Mouse (Mus musculus) forebrain, embryonic 11.5 days (tissue): ENCODE results near the gene Pard6b. TPM values are rescaled to one million over a fixed set of nuclear protein-coding genes. Genes with fewer than 3 reads are reported as not detected.

Experiments
- ATAC-seq: fragments of 200-750 bp; cut with Nextera tagmentation; replicated peaks from 2 replicates; pipeline ENCODE4 v1.8.0; 2017; ENCODE audit warnings: moderate TSS enrichment; ENCODE audit not compliant: low FRiP score
- DNase-seq: peaks from one replicate; pipeline ENCODE4 v3.0.0-alpha.2; 2017; ENCODE audit warnings: low spot score
- H3K27ac ChIP-seq: fragments of 300-500 bp; sonication (generic); 2 replicates; pipeline ENCODE4 v1.5.1; 2014; ENCODE audit warnings: low read depth, low read length
- H3K27me3 ChIP-seq: fragments of 300-500 bp; sonication (generic); 2 replicates; pipeline ENCODE4 v1.6.1; 2014; ENCODE audit warnings: mild to moderate bottlenecking, low read length, mixed read lengths; ENCODE audit not compliant: control insufficient read depth, insufficient read depth
- H3K36me3 ChIP-seq: fragments of 300-500 bp; sonication (generic); 2 replicates; pipeline ENCODE4 v1.6.1; 2014; ENCODE audit warnings: mild to moderate bottlenecking, low read length, moderate library complexity, mixed read lengths; ENCODE audit not compliant: control insufficient read depth, insufficient read depth
- H3K4me1 ChIP-seq: fragments of 300-500 bp; sonication (generic); replicated peaks from 2 replicates; pipeline ENCODE4 v1.6.1; 2014; ENCODE audit warnings: low read length, mixed read lengths; ENCODE audit not compliant: control insufficient read depth, insufficient read depth
- H3K4me2 ChIP-seq: fragments of 300-500 bp; sonication (generic); 2 replicates; pipeline ENCODE4 v1.6.1; 2014; ENCODE audit warnings: low read depth, mild to moderate bottlenecking, low read length, moderate library complexity, mixed read lengths; ENCODE audit not compliant: severe bottlenecking
- H3K4me3 ChIP-seq: fragments of 300-500 bp; sonication (generic); 2 replicates; pipeline ENCODE4 v1.5.1; 2014; ENCODE audit warnings: low read depth, low read length
- H3K9ac ChIP-seq: fragments of 300-500 bp; sonication (generic); 2 replicates; pipeline ENCODE4 v1.6.1; 2014; ENCODE audit warnings: low read length
- H3K9me3 ChIP-seq: fragments of 300-500 bp; sonication (generic); 2 replicates; pipeline ENCODE4 v1.6.1; 2016; ENCODE audit warnings: low read length, mixed read lengths; ENCODE audit not compliant: control insufficient read depth
- WGBS: fragments of 180-500 bp; shearing (Covaris S2); extraction: QIAGEN DNeasy Blood & Tissue Kit; methylation state at CpG from one replicate; pipeline ENCODE4 v1.1.7; 2014; 5-methylcytosine and 5-hydroxymethylcytosine counted together
- polyA plus RNA-seq: library from polyadenylated mRNA; unstranded; fragments of >200 nt; fragmentation: Nextera tagmentation; extraction: Ambion mirVana; gene quantifications from 2 replicates; pipeline ENCODE4 v1.2.1, GENCODE M21; 2014

Pard6b gene
- polyA plus RNA-seq, 1 experiment from 2014 or later: 12.4 TPM

GRCm38 (mm10) chr2:168083593-168083992 lies 2.8 kb downstream of the Pard6b start:
- H3K4me3 ChIP-seq: no peak overlapping the region
- WGBS: 77% methylated on average over 2 of the region's 2 CpGs

GRCm38 (mm10) chr2:168084228-168084627 lies 3.4 kb downstream of the Pard6b start:
- no peak overlapping the region for H3K27ac ChIP-seq
- H3K36me3 ChIP-seq: no peaks in the 10 kb centered on the region
- H3K9me3 ChIP-seq: no peaks in the 10 kb centered on the region
- H3K9ac ChIP-seq: no peak overlapping the region
- 95% methylated on average over 7 of the region's 7 CpGs for WGBS
- H3K27me3 ChIP-seq: peaks cover 2% of the 10 kb centered on the region; the same call in 1 of the 2 replicates
- H3K4me3 ChIP-seq: no peak overlapping the region
- H3K4me2 ChIP-seq: no peak overlapping the region
- no peak for DNase-seq
- H3K4me1 ChIP-seq: peaks cover 4% of the 10 kb centered on the region; the same call in 1 of the 2 replicates
- ATAC-seq: no peak

More at GRCm38 (mm10) chr2:168083593-168083992, 2.8 kb downstream of the Pard6b start:
- ATAC-seq (no peak), DNase-seq (no peak)
- Histone ChIP-seq H3K36me3 (no peaks in the 10 kb centered on the region), H3K4me1 (peaks cover 4% of the 10 kb centered on the region; the same call in 1 of the 2 replicates), H3K27me3 (peaks cover 2% of the 10 kb centered on the region; the same call in 1 of the 2 replicates), H3K9ac (no peak overlapping the region), H3K4me2 (no peak overlapping the region), H3K9me3 (no peaks in the 10 kb centered on the region), H3K27ac (no peak overlapping the region)

GRCm38 (mm10) chr2:168085621-168086265 lies 4.9 kb downstream of the Pard6b start:
- Histone ChIP-seq H3K4me1 (0 out of 2 replicates have a peak, but pooled peaks cover 4% of the 10 kb centered on the region), H3K27ac (no peak overlapping the region), H3K4me3 (no peak overlapping the region), H3K9me3 (no peaks in the 10 kb centered on the region), H3K36me3 (no peaks in the 10 kb centered on the region), H3K9ac (no peak overlapping the region), H3K4me2 (no peak overlapping the region), H3K27me3 (peaks cover 2% of the 10 kb centered on the region; the same call in 1 of the 2 replicates)
- WGBS: 81% methylated on average over 10 of the region's 10 CpGs
- no peak for DNase-seq
- ATAC-seq: no peak

- Histone ChIP-seq H3K4me1 (0 out of 2 replicates have a peak, but pooled peaks cover 4% of the 10 kb centered on the region), H3K36me3 (no peaks in the 10 kb centered on the region), H3K27me3 (peaks cover 2% of the 10 kb centered on the region; the same call in 1 of the 2 replicates), H3K9me3 (no peaks in the 10 kb centered on the region), H3K4me2 (no peak overlapping the region), H3K27ac (no peak overlapping the region), H3K9ac (no peak overlapping the region), H3K4me3 (no peak overlapping the region)
- ATAC-seq: no peak
- no peak for DNase-seq
- WGBS: 77% methylated on average over 6 of the region's 6 CpGs
Observed at GRCm38 (mm10) chr2:168086318-168086717, 5.5 kb downstream of the Pard6b start.

GRCm38 (mm10) chr2:168086839-168087238 lies 6.0 kb downstream of the Pard6b start:
- ATAC-seq: no peak
- no peak overlapping the region for H3K4me3 ChIP-seq
- no peak overlapping the region for H3K27ac ChIP-seq
- 87% methylated on average over 9 of the region's 9 CpGs for WGBS
- H3K4me1 ChIP-seq: 0 out of 2 replicates have a peak, but pooled peaks cover 3% of the 10 kb centered on the region
- no peak overlapping the region for H3K9ac ChIP-seq
- no peak for DNase-seq
- peaks cover 2% of the 10 kb centered on the region; the same call in 1 of the 2 replicates for H3K27me3 ChIP-seq
- H3K9me3 ChIP-seq: no peaks in the 10 kb centered on the region
- no peaks in the 10 kb centered on the region for H3K36me3 ChIP-seq
- H3K4me2 ChIP-seq: no peak overlapping the region

- H3K9ac ChIP-seq: no peak overlapping the region
- no peaks in the 10 kb centered on the region for H3K9me3 ChIP-seq
- H3K4me2 ChIP-seq: no peak overlapping the region
- no peaks in the 10 kb centered on the region for H3K27me3 ChIP-seq
- H3K36me3 ChIP-seq: no peaks in the 10 kb centered on the region
- H3K27ac ChIP-seq: no peak overlapping the region
- no peak for ATAC-seq
- 83% methylated on average over 11 of the region's 11 CpGs for WGBS
- no peak overlapping the region for H3K4me3 ChIP-seq
- H3K4me1 ChIP-seq: 0 out of 2 replicates have a peak, but pooled peaks cover 2% of the 10 kb centered on the region
- no peak for DNase-seq
Observed at GRCm38 (mm10) chr2:168091560-168091959, 10.8 kb downstream of the Pard6b start.

GRCm38 (mm10) chr2:168093077-168093476 lies 12.3 kb downstream of the Pard6b start:
- no peak overlapping the region for H3K4me3 ChIP-seq
- H3K4me1 ChIP-seq: 0 out of 2 replicates have a peak, but pooled peaks cover 2% of the 10 kb centered on the region
- no peaks in the 10 kb centered on the region for H3K27me3 ChIP-seq
- no peak overlapping the region for H3K27ac ChIP-seq
- no peak overlapping the region for H3K4me2 ChIP-seq
- H3K9ac ChIP-seq: no peak overlapping the region
- ATAC-seq: no peak
- no peaks in the 10 kb centered on the region for H3K36me3 ChIP-seq
- H3K9me3 ChIP-seq: no peaks in the 10 kb centered on the region
- 91% methylated on average over 4 of the region's 4 CpGs for WGBS
- no peak for DNase-seq

- Histone ChIP-seq H3K27me3 (no peaks in the 10 kb centered on the region), H3K36me3 (no peaks in the 10 kb centered on the region; the same call in 1 of the 2 replicates), H3K4me3 (no peak overlapping the region), H3K4me1 (0 out of 2 replicates have a peak, but pooled peaks cover 2% of the 10 kb centered on the region), H3K9ac (no peak overlapping the region), H3K27ac (peak overlapping the region; percentile 57; the same call in 1 of the 2 replicates), H3K9me3 (no peaks in the 10 kb centered on the region), H3K4me2 (no peak overlapping the region)
- ATAC-seq (no peak; the same call in 1 of the 2 replicates), DNase-seq (no peak)
- 74% methylated on average over 8 of the region's 8 CpGs for WGBS
Observed at GRCm38 (mm10) chr2:168095077-168095476, 14.3 kb downstream of the Pard6b start.
